Mouse (Mus musculus) C2C12 (cell line): ENCODE data around the gene Ccdc33. TPM values are rescaled to one million over a fixed set of nuclear protein-coding genes. Genes with fewer than 3 reads are reported as not detected.

Experiments
- H3K27me3 ChIP-seq: one replicate; pipeline ENCODE4 v1.6.1; 2011; ENCODE audit not compliant: control insufficient read depth, insufficient read depth, insufficient read length
- H3K36me3 ChIP-seq: one replicate; pipeline ENCODE4 v1.6.1; 2011; ENCODE audit not compliant: control insufficient read depth, insufficient read depth
- H3K4me3 ChIP-seq: one replicate; pipeline ENCODE4 v1.5.1; 2011; ENCODE audit warnings: mild to moderate bottlenecking, control low read depth; ENCODE audit not compliant: poor library complexity, insufficient read depth, severe bottlenecking
- H3K79me2 ChIP-seq: one replicate; pipeline ENCODE4 v1.6.1; 2011; ENCODE audit not compliant: control insufficient read depth, insufficient read depth
- H3K79me3 ChIP-seq: one replicate; pipeline ENCODE4 v1.6.1; 2011; ENCODE audit warnings: low read depth, control low read depth
- H3ac ChIP-seq: one replicate; pipeline ENCODE3; 2011; ENCODE audit warnings: low read depth; ENCODE audit not compliant: control insufficient read depth, insufficient read length
- CEBPB ChIP-seq: IDR thresholded peaks from one replicate; pipeline ENCODE4 v1.6.1; 2011; ENCODE audit warnings: low read depth, mild to moderate bottlenecking, control low read depth, moderate library complexity
- CTCF ChIP-seq: IDR thresholded peaks from one replicate; pipeline ENCODE4 v1.5.1; 2011; ENCODE audit not compliant: control insufficient read depth, insufficient read depth, insufficient read length
- FOSL1 ChIP-seq: IDR thresholded peaks from one replicate; pipeline ENCODE4 v1.8.0; 2011; ENCODE audit warnings: mild to moderate bottlenecking, low read length; ENCODE audit not compliant: poor library complexity, insufficient read depth, severe bottlenecking
- MAX ChIP-seq: IDR thresholded peaks from one replicate; pipeline ENCODE4 v1.6.1; 2011; ENCODE audit warnings: mild to moderate bottlenecking, control low read depth
- MYOD1 ChIP-seq: IDR thresholded peaks from one replicate; pipeline ENCODE4 v1.6.1; 2011; ENCODE audit warnings: low read depth; ENCODE audit not compliant: control insufficient read depth, insufficient read length
- MYOG ChIP-seq: IDR thresholded peaks from one replicate; pipeline ENCODE4 v1.6.1; 2011; ENCODE audit not compliant: control insufficient read depth, insufficient read length; ENCODE audit errors: extremely low read depth
- USF1 ChIP-seq: IDR thresholded peaks from one replicate; pipeline ENCODE4 v1.6.1; 2011; ENCODE audit warnings: low read depth, mild to moderate bottlenecking, control low read depth, moderate library complexity
- polyA plus RNA-seq: library from polyadenylated mRNA; unstranded; fragments of >200 nt; fragmentation: generic; extraction: Trizol; gene quantifications from one replicate; pipeline ENCODE4 v1.2.1, GENCODE M21; 2012; ENCODE audit warnings: missing spikeins

The Ccdc33 gene
- polyA plus RNA-seq, 1 experiment = not detected

DNA sequence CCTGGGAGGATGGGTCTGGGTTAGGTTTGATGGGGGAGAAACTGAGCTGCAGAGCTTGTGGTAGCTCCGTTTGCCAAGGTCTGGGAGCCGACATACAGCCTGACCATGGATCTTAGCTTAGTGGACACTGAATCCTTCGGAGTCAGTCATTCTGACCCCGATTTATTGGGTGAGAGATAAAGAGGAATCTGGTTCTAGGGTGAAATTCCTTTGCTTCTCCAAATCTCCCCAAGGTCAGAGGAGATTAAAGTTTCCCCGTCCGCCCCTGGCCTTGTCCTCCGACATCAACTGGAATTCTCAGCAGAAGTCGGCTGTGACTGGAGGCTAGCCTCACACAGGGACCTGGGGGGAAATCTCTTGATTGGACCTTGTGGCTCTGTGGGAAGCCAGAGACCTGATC lies 107.1 kb downstream of the Ccdc33 start:
- H3K79me3 ChIP-seq = no peaks in the 10 kb centered on the region
- H3K36me3 ChIP-seq = no peaks in the 10 kb centered on the region
- H3K27me3 ChIP-seq = no peaks in the 10 kb centered on the region
- H3K79me2 ChIP-seq = no peaks in the 10 kb centered on the region
- H3ac ChIP-seq = no peak overlapping the region
- no peak overlapping the region for H3K4me3 ChIP-seq
- TF ChIP-seq MAX = no peak
- TF ChIP-seq USF1 = no peak
- TF ChIP-seq FOSL1 = no peak
- no peak for TF ChIP-seq CTCF
- TF ChIP-seq MYOG = no peak

DNA sequence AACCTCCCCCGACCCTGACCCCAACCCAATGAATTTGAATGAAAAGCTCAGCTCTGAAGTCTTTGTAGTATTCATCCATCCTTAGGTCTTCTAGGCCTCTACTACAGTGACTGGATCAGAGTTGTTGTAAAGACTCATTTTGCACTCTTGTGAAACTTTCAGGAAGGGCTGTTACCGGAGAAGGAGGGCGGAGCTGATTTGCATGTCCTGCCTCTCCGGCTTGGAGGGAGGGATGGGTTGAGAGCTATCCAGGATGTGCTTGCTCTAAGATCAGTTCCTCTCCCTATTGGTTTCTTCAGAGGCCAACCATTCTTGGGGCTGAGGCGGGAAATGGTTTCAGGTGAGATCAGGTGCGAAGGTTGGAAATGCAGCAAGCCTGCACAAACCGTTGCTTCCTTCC lies 107.6 kb downstream of the Ccdc33 start:
- Histone ChIP-seq H3K27me3 (no peaks in the 10 kb centered on the region), H3K79me3 (no peaks in the 10 kb centered on the region), H3K36me3 (no peaks in the 10 kb centered on the region), H3ac (no peak overlapping the region), H3K4me3 (no peak overlapping the region), H3K79me2 (no peaks in the 10 kb centered on the region)
- TF ChIP-seq USF1 (no peak), CEBPB (no peak), FOSL1 (no peak), MAX (no peak), CTCF (no peak), MYOD1 (no peak), MYOG (no peak)

DNA sequence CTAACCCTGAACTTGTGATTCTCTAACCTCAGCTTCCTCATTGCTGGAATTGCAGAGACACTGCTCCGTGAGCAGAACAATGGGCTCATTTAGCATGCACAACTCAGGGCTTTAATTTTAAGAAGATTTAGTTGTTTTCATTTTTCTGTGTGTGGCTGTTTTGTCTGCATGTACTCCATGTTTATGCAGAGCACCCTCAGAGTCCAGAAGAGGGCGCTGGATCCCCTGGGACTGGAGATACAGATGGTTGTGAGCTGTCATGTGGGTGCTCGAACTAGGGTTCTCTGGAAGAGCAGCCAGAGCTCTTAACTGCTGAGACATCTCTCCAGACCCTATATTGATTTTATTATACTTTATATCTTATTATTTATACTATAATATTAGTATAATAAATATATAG lies 109.0 kb downstream of the Ccdc33 start:
- TF ChIP-seq MAX (no peak), CTCF (no peak), MYOD1 (no peak), FOSL1 (no peak), CEBPB (no peak), USF1 (no peak), MYOG (no peak)
- no peaks in the 10 kb centered on the region for H3K27me3 ChIP-seq

DNA sequence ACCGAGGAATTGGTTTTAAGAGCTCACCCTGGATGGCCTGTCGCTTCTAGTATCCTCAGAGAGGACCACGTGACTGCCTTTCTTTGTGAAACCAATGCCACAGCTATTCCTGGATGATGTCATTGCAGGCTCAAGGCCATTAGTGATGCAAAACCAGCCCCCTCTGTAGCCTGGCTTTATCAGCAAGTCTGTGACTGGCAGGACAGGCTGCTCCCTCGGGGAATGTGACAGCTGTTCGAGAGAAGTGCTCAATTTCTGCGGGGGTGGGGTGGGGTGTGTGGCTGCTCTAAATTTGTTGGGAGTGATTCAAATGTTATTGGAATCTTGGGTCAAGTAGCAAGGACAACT lies 109.6 kb downstream of the Ccdc33 start:
- Histone ChIP-seq H3K27me3 (no peaks in the 10 kb centered on the region), H3K36me3 (no peaks in the 10 kb centered on the region), H3ac (no peak overlapping the region), H3K79me3 (no peaks in the 10 kb centered on the region), H3K4me3 (no peak overlapping the region), H3K79me2 (no peaks in the 10 kb centered on the region)
- TF ChIP-seq MAX = no peak
- no peak for TF ChIP-seq MYOG
- peak; percentile 96 for TF ChIP-seq MYOD1
- no peak for TF ChIP-seq FOSL1
- TF ChIP-seq CEBPB = peak; percentile 44
- TF ChIP-seq USF1 = peak; percentile 94
- no peak for TF ChIP-seq CTCF

More for the DNA sequence above, 109.0 kb downstream of the Ccdc33 start:
- Histone ChIP-seq H3K79me3 (no peaks in the 10 kb centered on the region), H3K4me3 (no peak overlapping the region), H3ac (no peak overlapping the region), H3K36me3 (no peaks in the 10 kb centered on the region), H3K79me2 (no peaks in the 10 kb centered on the region)

DNA sequence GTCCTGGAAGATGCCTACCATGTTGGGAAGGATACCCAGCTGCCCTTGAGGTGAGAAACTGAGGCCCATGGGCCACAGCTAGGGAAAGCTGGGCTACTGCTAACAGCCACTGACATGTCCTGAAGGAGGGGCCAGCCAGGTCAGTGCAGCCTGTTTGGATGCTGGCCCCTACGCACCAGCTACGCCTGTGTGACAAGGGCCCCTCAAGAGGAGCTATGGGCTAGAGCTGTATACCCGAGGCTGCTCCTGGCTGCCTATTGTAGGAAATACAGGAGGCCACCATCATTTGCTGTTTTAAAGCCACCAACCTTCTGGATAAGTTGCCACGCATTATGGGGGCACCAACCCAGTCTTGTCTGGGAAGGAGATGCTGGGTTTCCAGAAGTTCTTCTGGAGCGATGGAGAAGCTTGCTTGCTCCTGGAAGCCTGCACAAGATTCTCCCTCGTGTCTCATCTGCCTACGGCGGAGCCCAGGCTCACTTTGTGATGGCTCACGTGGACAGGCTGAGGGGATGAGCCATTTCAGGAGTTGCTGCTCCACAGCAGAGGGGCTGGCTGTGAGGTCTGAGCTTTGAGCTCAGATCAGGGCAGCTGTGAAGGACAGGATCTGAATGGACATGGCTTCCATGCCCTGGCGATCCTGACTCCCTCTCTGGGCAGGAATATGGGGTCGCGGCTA lies 110.1 kb downstream of the Ccdc33 start:
- Histone ChIP-seq H3K36me3 (no peaks in the 10 kb centered on the region), H3ac (no peak overlapping the region), H3K79me3 (no peaks in the 10 kb centered on the region), H3K27me3 (no peaks in the 10 kb centered on the region), H3K4me3 (no peak overlapping the region), H3K79me2 (no peaks in the 10 kb centered on the region)
- no peak for TF ChIP-seq MAX
- no peak for TF ChIP-seq FOSL1
- TF ChIP-seq CTCF = no peak
- TF ChIP-seq MYOD1 = no peak
- TF ChIP-seq CEBPB = no peak
- no peak for TF ChIP-seq MYOG
- no peak for TF ChIP-seq USF1

DNA sequence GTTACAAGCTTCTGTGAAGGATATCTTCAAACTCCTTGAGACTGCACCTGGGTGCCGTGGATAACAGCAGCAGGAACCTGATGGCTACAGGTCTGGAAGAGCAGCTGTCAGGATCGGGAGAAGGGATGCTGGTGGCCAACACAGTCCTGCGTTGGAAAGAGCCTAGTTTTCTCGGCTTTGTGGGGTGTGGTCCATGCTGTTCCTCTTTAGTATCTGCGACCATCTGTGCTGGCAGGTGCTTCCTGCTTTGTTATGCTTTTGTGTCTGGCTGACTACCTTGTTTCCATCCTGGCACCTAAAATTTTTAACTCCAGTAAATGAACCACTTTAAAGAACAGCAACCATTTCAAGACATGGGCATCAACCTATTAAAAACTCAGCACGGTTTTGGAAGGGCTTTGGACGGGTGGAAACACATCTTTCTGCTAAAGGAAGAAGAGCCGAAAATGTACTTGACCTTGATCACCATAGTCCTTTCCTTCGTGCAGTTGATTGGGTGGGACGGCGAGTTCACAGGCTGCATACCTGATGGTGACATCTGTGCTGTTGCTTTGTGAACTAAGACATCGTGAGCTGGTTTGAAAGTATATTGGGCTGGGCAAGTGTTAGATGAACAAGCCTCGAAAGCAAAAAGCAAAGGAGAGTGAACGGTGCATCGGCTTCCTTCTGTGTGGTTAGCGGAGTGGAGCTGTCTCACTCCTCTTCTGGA lies 112.7 kb downstream of the Ccdc33 start, which contains the start of gene Cyp11a1:
TSS of gene Cyp11a1 (plus strand) at position 659 of the 709 bp plus-strand sequence.
- Histone ChIP-seq H3ac (no peak within 1 kb of the TSS), H3K4me3 (no peak within 1 kb of the TSS), H3K36me3 (no peaks in the 10 kb centered on the region), H3K27me3 (no peaks in the 10 kb centered on the region), H3K79me2 (no peaks in the 10 kb centered on the region), H3K79me3 (no peaks in the 10 kb centered on the region)
- TF ChIP-seq MAX (no peak), FOSL1 (no peak), USF1 (no peak), MYOD1 (no peak), MYOG (no peak), CEBPB (no peak), CTCF (no peak)
